Mouse (Mus musculus) testis, adult 2 months (tissue): ENCODE results near the gene Zc3h8. TPM values are rescaled to one million over a fixed set of nuclear protein-coding genes. Genes with fewer than 3 reads are reported as not detected.

Experiments
- H3K27ac ChIP-seq: fragments of 200-500 bp; 2 replicates; pipeline ENCODE4 v1.5.1; 2012; ENCODE audit warnings: low read depth, low read length; ENCODE audit not compliant: control insufficient read depth, insufficient read depth
- H3K27me3 ChIP-seq: fragments of 200-500 bp; 2 replicates; pipeline ENCODE4 v1.6.1; 2012; ENCODE audit warnings: mild to moderate bottlenecking, low read length, moderate library complexity; ENCODE audit not compliant: control insufficient read depth, insufficient read depth
- H3K36me3 ChIP-seq: fragments of 200-500 bp; 2 replicates; pipeline ENCODE4 v1.6.1; 2012; ENCODE audit warnings: mild to moderate bottlenecking, low read length; ENCODE audit not compliant: control insufficient read depth, insufficient read depth
- H3K4me1 ChIP-seq: fragments of 200-500 bp; 2 replicates; pipeline ENCODE4 v1.6.1; 2012; ENCODE audit warnings: low read length; ENCODE audit not compliant: control insufficient read depth, insufficient read depth
- H3K4me3 ChIP-seq: fragments of 200-500 bp; 2 replicates; pipeline ENCODE4 v1.5.1; 2012; ENCODE audit warnings: low read depth, mild to moderate bottlenecking, low read length, moderate library complexity, mixed read lengths; ENCODE audit not compliant: control insufficient read depth
- CTCF ChIP-seq: fragments of 200-500 bp; IDR thresholded peaks from 2 replicates; pipeline ENCODE4 v1.5.1; 2012; ENCODE audit warnings: low read depth, mild to moderate bottlenecking, inconsistent platforms, low read length, moderate library complexity; ENCODE audit not compliant: control insufficient read depth, insufficient read depth, insufficient replicate concordance
- POLR2A ChIP-seq: fragments of 200-500 bp; IDR thresholded peaks from 2 replicates; pipeline ENCODE4 v1.6.1; 2012; ENCODE audit warnings: low read depth, mild to moderate bottlenecking, inconsistent platforms, low read length, moderate library complexity; ENCODE audit not compliant: control insufficient read depth
- polyA plus RNA-seq: library from polyadenylated mRNA; depleted of rRNA; stranded (reverse); fragments of >200 nt; gene quantifications from 2 replicates; pipeline ENCODE4 v1.2.3, GENCODE M21; 2012; rRNA removed

Gene Zc3h8
- polyA plus RNA-seq = 4.5 and 5.1 TPM in 2 replicates

DNA sequence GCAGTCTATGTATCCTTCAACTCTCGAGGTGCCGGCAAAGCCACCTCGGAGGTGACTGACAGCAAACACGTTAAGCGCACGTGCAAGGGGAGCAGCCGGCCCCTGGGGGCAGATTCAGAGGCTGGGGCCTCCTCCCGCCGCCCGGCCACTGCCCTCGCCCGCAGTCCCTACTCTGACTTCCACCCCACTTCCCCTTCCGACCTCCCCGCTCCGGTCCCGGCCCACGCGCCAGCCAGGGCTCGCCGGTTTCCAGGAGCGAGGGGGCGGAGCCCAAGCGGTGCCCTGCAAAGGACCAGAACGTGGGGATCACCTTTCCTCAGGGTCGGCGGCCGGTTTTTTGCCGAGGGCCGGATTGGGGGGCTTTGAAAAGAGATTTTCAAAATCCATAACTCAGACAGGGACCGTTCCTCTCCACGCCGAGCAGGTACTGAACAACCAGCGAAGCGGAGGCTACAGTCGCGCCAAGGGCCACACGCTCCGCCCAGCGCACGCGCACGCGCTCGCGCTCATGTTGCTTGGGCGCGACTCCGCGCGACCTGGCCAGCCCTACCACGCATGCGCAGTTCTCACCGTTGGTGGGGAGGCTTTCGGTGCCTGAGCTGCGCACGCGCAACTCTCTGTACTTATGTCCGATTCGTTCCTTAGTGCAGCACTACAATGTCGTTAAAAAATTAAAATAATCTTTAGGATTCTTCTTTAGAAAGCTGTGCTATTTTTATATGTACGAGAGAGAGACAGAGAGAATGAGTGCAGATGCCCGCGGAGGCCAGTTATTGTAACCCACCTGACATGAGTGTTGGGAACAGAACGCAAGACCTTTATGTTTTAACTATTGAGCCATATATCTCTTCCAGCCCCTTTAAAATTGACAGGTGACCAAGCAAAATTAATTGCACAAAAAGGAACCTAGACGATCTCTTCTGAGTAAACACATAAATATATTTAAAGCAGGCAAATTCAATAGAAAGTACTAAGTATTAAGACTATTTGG lies at the start of gene Zc3h8:
Zc3h8 (minus strand) TSS at position 540 of the 991 bp plus-strand sequence.
- H3K27me3 ChIP-seq = no peaks in the 10 kb centered on the region
- no peaks in the 10 kb centered on the region for H3K36me3 ChIP-seq
- peaks cover 2% of the 10 kb centered on the region; the same call in 1 of the 2 replicates for H3K4me1 ChIP-seq
- peak within 1 kb of the TSS; percentile 85 for H3K27ac ChIP-seq
- TF ChIP-seq CTCF (no peak), POLR2A (peak; percentile 84)
- H3K4me3 ChIP-seq = peak within 1 kb of the TSS; percentile 91

DNA sequence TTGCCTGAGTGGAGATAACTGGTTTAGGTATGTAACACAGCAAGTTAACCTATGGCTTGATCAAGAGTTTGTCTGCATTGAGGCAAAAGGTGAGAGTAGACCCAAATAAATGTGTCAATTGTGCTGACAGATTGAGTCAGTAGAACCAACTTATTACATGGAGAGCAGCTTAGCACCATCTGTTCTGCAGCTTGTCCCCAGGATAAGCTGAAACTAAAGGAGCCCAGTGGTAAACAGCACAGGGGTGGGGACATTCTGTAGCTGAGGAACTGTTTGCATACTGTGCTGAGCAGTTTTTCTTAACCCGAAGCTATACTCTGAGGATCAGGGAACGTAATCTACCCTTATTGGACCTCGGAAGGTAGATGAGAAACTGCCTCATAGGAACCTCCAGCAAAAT lies 40.9 kb upstream of the Zc3h8 start:
- Histone ChIP-seq H3K36me3 (no peaks in the 10 kb centered on the region), H3K27me3 (no peaks in the 10 kb centered on the region), H3K4me1 (no peaks in the 10 kb centered on the region), H3K27ac (no peak overlapping the region), H3K4me3 (no peak overlapping the region)
- TF ChIP-seq CTCF = no peak
- TF ChIP-seq POLR2A = no peak

DNA sequence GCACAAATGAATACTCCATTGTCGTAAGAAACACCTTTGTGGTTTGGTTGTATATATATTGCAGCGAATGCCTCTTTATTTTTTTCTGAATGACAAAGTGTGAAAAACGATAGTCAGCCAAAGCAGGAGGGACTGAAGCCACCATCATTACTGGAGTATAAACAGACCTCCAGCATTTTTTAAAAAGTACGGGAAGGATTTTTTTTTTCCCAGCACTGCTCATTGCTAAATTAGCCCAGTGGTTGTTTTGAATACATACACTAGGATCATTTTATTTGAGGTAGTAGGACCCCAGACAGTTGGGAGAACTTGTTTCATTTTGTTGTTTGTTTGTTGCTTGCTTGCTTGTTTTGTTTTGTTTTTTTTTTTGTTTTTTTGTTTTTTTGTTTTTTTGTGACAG lies 31.7 kb upstream of the Zc3h8 start:
- H3K4me1 ChIP-seq = no peaks in the 10 kb centered on the region
- TF ChIP-seq POLR2A (no peak), CTCF (no peak)
- H3K27me3 ChIP-seq = no peaks in the 10 kb centered on the region
- no peaks in the 10 kb centered on the region for H3K36me3 ChIP-seq
- H3K27ac ChIP-seq = no peak overlapping the region
- no peak overlapping the region for H3K4me3 ChIP-seq

DNA sequence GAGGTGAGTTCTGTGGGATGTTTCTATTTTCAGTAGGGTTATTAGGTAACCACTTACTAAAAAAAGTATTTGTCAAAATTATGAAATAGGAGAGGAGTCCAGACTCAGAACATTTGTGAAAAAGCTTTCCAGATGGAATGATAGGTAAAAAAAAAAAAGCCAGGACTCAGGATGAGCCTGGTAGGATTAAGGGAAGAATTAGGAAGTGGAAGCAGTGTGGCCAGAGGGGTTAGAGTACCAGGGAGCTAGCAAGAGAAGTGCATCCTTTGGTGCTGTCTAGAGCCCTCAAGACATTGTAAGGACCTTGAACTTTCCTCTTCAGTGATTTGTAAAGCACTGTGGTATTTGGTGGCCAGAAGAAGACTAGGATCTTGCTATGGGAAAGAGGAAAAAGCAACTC lies 28.4 kb upstream of the Zc3h8 start:
- H3K36me3 ChIP-seq = no peaks in the 10 kb centered on the region; the same call in 1 of the 2 replicates
- H3K27me3 ChIP-seq = no peaks in the 10 kb centered on the region
- no peak for TF ChIP-seq CTCF
- TF ChIP-seq POLR2A = no peak
- no peaks in the 10 kb centered on the region for H3K4me1 ChIP-seq
- no peak overlapping the region for H3K4me3 ChIP-seq
- H3K27ac ChIP-seq = no peak overlapping the region

DNA sequence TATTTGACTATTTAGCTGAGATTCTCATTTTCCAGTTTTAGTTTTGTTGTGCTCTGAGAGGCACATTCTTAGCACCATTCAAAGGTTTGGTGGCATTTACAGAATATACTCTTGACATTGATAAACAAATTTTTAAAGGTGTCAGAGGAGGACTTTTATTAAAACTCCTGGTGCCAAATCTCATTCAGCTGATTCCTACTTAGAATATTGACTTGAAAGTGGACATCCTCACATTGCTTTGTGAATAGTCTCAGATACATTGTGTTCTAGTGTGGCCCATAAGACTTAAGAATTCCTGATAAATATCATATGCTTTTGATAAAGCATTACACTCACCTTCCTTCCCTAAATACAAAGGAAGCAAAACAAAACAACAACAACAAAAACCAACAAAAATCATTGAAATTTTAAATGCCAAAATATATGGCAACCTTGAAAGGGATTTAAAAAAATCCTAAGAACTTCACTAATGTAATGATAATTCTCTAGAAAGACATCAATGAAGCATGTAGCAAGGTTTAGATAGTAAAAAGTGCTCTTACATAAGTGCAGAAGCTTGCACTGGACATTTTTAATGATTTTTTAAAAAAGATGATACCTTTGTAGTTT lies 24.7 kb upstream of the Zc3h8 start:
- no peaks in the 10 kb centered on the region; the same call in 1 of the 2 replicates for H3K36me3 ChIP-seq
- TF ChIP-seq POLR2A (no peak), CTCF (no peak)
- H3K27me3 ChIP-seq = no peaks in the 10 kb centered on the region
- peaks cover 2% of the 10 kb centered on the region for H3K4me1 ChIP-seq
- H3K27ac ChIP-seq = no peak overlapping the region
- H3K4me3 ChIP-seq = peak overlapping the region; percentile 96; the same call in 1 of the 2 replicates

DNA sequence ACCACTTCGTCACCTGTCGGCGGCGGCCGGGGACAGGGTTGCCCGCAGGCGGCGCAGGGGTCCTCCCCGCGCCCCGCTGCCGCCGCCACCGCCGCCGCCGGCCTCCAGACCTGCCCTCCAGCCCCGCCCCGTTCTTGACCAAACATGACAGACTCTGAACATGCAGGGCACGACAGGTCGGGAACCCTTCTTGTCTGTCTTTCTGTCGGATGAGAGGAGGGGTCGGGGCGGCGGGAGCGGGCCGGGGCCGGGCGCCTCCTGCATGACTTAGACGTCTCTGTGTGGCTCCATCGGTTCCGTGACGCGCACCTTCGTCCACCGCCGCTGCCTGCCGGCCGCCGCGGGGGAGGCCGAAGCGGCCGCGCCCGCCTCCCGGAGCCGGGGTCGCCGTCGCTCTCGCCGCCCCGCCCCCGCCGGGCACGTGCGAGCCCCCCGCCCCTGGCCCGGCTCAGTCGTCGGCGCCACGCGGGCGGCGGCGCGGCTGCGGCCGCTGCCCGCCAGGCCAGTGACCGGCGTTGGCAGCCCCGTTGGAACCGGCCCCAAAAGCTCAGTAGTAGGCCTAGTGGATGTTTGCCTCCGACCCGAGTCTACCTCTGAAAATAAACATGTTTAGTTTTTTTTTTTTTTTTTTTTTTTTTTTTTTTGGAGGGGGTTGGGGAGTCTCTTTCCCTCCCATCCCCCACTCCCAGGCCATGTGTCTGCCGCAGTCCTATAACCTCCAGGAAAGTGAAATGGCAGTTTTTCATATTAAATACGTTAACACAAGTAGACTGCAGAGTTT lies 24.0 kb upstream of the Zc3h8 start, which contains the start of gene Gm10762:
Gm10762 (minus strand) TSS at position 65 of the 781 bp plus-strand sequence.
- Histone ChIP-seq H3K27ac (peak within 1 kb of the TSS; percentile 98), H3K27me3 (no peaks in the 10 kb centered on the region), H3K36me3 (no peaks in the 10 kb centered on the region; the same call in 1 of the 2 replicates), H3K4me3 (peak within 1 kb of the TSS; percentile 96), H3K4me1 (peaks cover 2% of the 10 kb centered on the region)
- peak; percentile 60 for TF ChIP-seq POLR2A
- no peak for TF ChIP-seq CTCF
